Mouse (Mus musculus) left cerebral cortex, postnatal 14 days (tissue): ENCODE data around the gene Dlgap1. TPM values are rescaled to one million over a fixed set of nuclear protein-coding genes. Genes with fewer than 3 reads are reported as not detected.

Experiments used
- DNase-seq, 2 experiments: peaks; one replicate each; pipeline ENCODE4 v3.0.0; 2021 to 2022; ENCODE audit warnings: low spot score in 2 of 2, mixed read lengths in 1 of 2
- intact Hi-C: fragments of 180-260 bp; cut with DNase I; formaldehyde crosslinking; loops from one replicate; pipeline ENCODE4 v1.15.1; 2025
- microRNA-seq, 2 experiments: library from miRNA; unstranded; fragments of <30 nt; microRNA quantifications; one replicate each; pipeline ENCODE4 v1.2.0; 2022
- total RNA-seq, 2 experiments: library from RNA; stranded (reverse); gene quantifications; 2 replicates each; pipeline ENCODE4 v1.2.3; 2021

Gene Dlgap1
- total RNA-seq, 2 experiments from 2014 or later: 316 to 326 TPM

- intact Hi-C loops: loop anchor here (5.0 kb wide), 2 partner anchors 97 to 113 kb away; no protein-coding TSS in a partner anchor
- DNase-seq: no peak
Observed at GRCm38 (mm10) chr17:70854021-70854420, 885.1 kb downstream of the Dlgap1 start.

GRCm38 (mm10) chr17:70856871-70857415 is 888.1 kb downstream of the Dlgap1 start:
- no peak for DNase-seq
- intact Hi-C loops: no loop called here

GRCm38 (mm10) chr17:70858814-70859213 is 889.9 kb downstream of the Dlgap1 start:
- no peak for DNase-seq
- intact Hi-C loops: no loop called here

- DNase-seq: no peak
- intact Hi-C loops: no loop called here
Observed at GRCm38 (mm10) chr17:70864117-70864516, 895.2 kb downstream of the Dlgap1 start.

- intact Hi-C loops: no loop called here
- no peak for DNase-seq
Observed at GRCm38 (mm10) chr17:70864645-70865044, 895.8 kb downstream of the Dlgap1 start.

GRCm38 (mm10) chr17:70865060-70865604 is 896.3 kb downstream of the Dlgap1 start:
- no peak for DNase-seq
- intact Hi-C loops: no loop called here

GRCm38 (mm10) chr17:70866029-70866428 is 897.2 kb downstream of the Dlgap1 start:
- intact Hi-C loops: no loop called here
- DNase-seq: no peak

GRCm38 (mm10) chr17:70866538-70867114 is 897.8 kb downstream of the Dlgap1 start:
- DNase-seq: no peak

GRCm38 (mm10) chr17:70868577-70869229 is 899.8 kb downstream of the Dlgap1 start:
- DNase-seq: no peak
- intact Hi-C loops: no loop called here

More at GRCm38 (mm10) chr17:70866538-70867114, 897.8 kb downstream of the Dlgap1 start:
- intact Hi-C loops: no loop called here

GRCm38 (mm10) chr17:70870581-70870980 is 901.7 kb downstream of the Dlgap1 start:
- no peak for DNase-seq
- intact Hi-C loops: no loop called here

Small RNAs within 50 kb of the gene (microRNA-seq; reads per million reads assigned to microRNA genes)
- gene Mir1195: 0 reads per million in 2 experiments
